Mouse (Mus musculus): ENCODE measurements around the gene Gm13083. TPM values are rescaled to one million over a fixed set of nuclear protein-coding genes. Genes with fewer than 3 reads are reported as not detected.
"Not testable (repeated sequence)": the region's sequence is repeated elsewhere in the genome, so short reads cannot be mapped to it uniquely, and the experiment has no call there.

The Gm13083 gene
- total RNA-seq (2015; ENCODE audit: low replicate concordance) (not detected in 2 replicates), total RNA-seq (2017; ENCODE audit: low replicate concordance) (not detected in 2 replicates)

GRCm38 (mm10) chr4:143614703-143615102, at the start of gene Gm13083:
Gene Gm13083 (plus strand): TSS chr4:143615003.
- ATAC-seq (replicated peaks; ENCODE audit: low FRiP score, poor library complexity, severe bottlenecking), result not testable (repeated sequence)

- ATAC-seq (replicated peaks; ENCODE audit: low FRiP score, poor library complexity, severe bottlenecking), result peak; percentile 73; the same call in 1 of the 2 replicates
Observed at GRCm38 (mm10) chr4:143611927-143612326, 2.9 kb upstream of the Gm13083 start.

- not testable (repeated sequence) for ATAC-seq (replicated peaks; ENCODE audit: low FRiP score, poor library complexity, severe bottlenecking)
Observed at GRCm38 (mm10) chr4:143618101-143618500, 3.3 kb downstream of the Gm13083 start.

- ATAC-seq (replicated peaks; ENCODE audit: low FRiP score, poor library complexity, severe bottlenecking), result not testable (repeated sequence)
Observed at GRCm38 (mm10) chr4:143657146-143657545, 42.3 kb downstream of the Gm13083 start, which contains the start of gene Gm13088. Gene Gm13088 (minus strand): TSS chr4:143657246.

Other genes starting within 250 kb of the Gm13083 start
- not detected in 2 replicates for gene Pramel1, start 220.6 kb upstream of the Gm13083 start, total RNA-seq (2015; ENCODE audit: low replicate concordance)
- gene Pramel1, start 220.6 kb upstream of the Gm13083 start, total RNA-seq (2017; ENCODE audit: low replicate concordance), result not detected in 2 replicates
- gene Pramef8, start 202.6 kb upstream of the Gm13083 start, total RNA-seq (2015; ENCODE audit: low replicate concordance), result 2.5 and 4.4 TPM in 2 replicates
- gene Pramef8, start 202.6 kb upstream of the Gm13083 start, total RNA-seq (2017; ENCODE audit: low replicate concordance), result 4.3 and 4.9 TPM in 2 replicates
- gene Oog4, start 164.7 kb upstream of the Gm13083 start, total RNA-seq (2015; ENCODE audit: low replicate concordance), result not detected in 2 replicates
- gene Oog4, start 164.7 kb upstream of the Gm13083 start, total RNA-seq (2017; ENCODE audit: low replicate concordance), result not detected in 2 replicates
- not detected in 2 replicates for gene Gm13043, start 103.7 kb upstream of the Gm13083 start, total RNA-seq (2015; ENCODE audit: low replicate concordance)
- gene Gm13043, start 103.7 kb upstream of the Gm13083 start, total RNA-seq (2017; ENCODE audit: low replicate concordance), result not detected in 2 replicates
- not detected in 2 replicates for gene Gm13040, start 79.0 kb upstream of the Gm13083 start, total RNA-seq (2015; ENCODE audit: low replicate concordance)
- not detected in 2 replicates for gene Gm13040, start 79.0 kb upstream of the Gm13083 start, total RNA-seq (2017; ENCODE audit: low replicate concordance)
- gene BC080695, start 63.3 kb upstream of the Gm13083 start, total RNA-seq (2015; ENCODE audit: low replicate concordance), result not detected in 2 replicates
- not detected in 2 replicates for gene BC080695, start 63.3 kb upstream of the Gm13083 start, total RNA-seq (2017; ENCODE audit: low replicate concordance)
- gene Gm13057, start 63.3 kb upstream of the Gm13083 start, total RNA-seq (2015; ENCODE audit: low replicate concordance), result not detected in 2 replicates
- gene Gm13057, start 63.3 kb upstream of the Gm13083 start, total RNA-seq (2017; ENCODE audit: low replicate concordance), result not detected in 2 replicates
- gene Gm13088, start 42.2 kb downstream of the Gm13083 start, total RNA-seq (2015; ENCODE audit: low replicate concordance), result not detected in 2 replicates
- not detected in 2 replicates for gene Gm13088, start 42.2 kb downstream of the Gm13083 start, total RNA-seq (2017; ENCODE audit: low replicate concordance)
- gene Gm13089, start 87.7 kb downstream of the Gm13083 start, total RNA-seq (2015; ENCODE audit: low replicate concordance), result not detected in 2 replicates
- gene Gm13089, start 87.7 kb downstream of the Gm13083 start, total RNA-seq (2017; ENCODE audit: low replicate concordance), result not detected in 2 replicates
- gene Gm13078, start 104.5 kb downstream of the Gm13083 start, total RNA-seq (2015; ENCODE audit: low replicate concordance), result not detected in 2 replicates
- not detected in 2 replicates for gene Gm13078, start 104.5 kb downstream of the Gm13083 start, total RNA-seq (2017; ENCODE audit: low replicate concordance)
- not detected in 2 replicates for gene Gm13023, start 174.3 kb downstream of the Gm13083 start, total RNA-seq (2015; ENCODE audit: low replicate concordance)
- gene Gm13023, start 174.3 kb downstream of the Gm13083 start, total RNA-seq (2017; ENCODE audit: low replicate concordance), result not detected in 2 replicates
- not detected in 2 replicates for gene Gm13084, start 201.1 kb downstream of the Gm13083 start, total RNA-seq (2015; ENCODE audit: low replicate concordance)
- gene Gm13084, start 201.1 kb downstream of the Gm13083 start, total RNA-seq (2017; ENCODE audit: low replicate concordance), result not detected in 2 replicates
- not detected in 2 replicates for gene Gm13103, start 231.5 kb downstream of the Gm13083 start, total RNA-seq (2015; ENCODE audit: low replicate concordance)
- not detected in 2 replicates for gene Gm13103, start 231.5 kb downstream of the Gm13083 start, total RNA-seq (2017; ENCODE audit: low replicate concordance)